Mouse (Mus musculus): ENCODE results near the gene Gm10647.
"Not testable (repeated sequence)": the region's sequence is repeated elsewhere in the genome, so short reads cannot be mapped to it uniquely, and the experiment has no call there.

The Gm10647 gene

GRCm38 (mm10) chr9:66796739-66797138, at the start of gene Gm10647:
TSS of gene Gm10647 (plus strand) at chr9:66797039.
- no peak for DNase-seq

GRCm38 (mm10) chr9:66748390-66748789, 48.4 kb upstream of the Gm10647 start:
- DNase-seq, result no peak

DNA sequence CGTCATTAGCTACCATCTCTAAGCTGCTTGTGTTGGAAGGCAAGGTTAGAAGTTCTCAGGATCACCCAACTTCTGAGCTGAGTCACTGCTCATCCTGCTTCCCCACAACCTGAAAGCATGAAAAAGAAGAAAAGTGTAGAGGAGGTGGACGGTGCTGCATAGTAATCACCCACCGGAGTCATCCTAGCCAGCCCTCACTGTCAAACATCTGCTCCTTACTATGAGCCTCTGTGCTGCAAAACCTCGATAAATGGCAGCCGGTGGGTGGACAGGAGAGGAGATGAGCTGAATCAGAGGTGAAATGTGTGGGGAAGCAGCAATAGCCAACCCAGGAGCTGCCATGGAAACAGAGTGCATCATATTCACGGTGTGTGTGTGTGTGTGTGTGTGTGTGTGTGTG, 44.0 kb upstream of the Gm10647 start:
- no peak for DNase-seq

DNA sequence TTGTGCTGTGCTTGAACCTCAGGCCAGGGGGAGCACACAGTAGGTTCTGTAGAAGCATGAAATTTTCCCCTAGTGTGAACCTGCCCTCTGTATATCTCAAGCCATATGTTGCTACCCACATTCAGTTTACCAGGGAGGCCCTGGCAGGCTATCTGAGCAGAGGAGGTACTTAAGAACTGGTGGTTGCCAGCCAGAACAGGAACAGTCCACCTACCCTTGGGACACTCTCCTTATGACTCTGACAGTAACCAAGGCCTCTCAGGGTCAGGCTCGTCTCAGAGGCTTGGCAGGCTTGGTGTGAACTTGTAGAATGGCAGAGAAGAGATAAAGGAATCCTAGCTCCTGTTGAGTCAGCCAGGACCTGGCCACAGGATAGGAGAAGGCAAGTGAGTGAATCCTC, 35.8 kb upstream of the Gm10647 start:
- no peak for DNase-seq

GRCm38 (mm10) chr9:66768721-66769120, 28.1 kb upstream of the Gm10647 start:
- no peak for DNase-seq

DNA sequence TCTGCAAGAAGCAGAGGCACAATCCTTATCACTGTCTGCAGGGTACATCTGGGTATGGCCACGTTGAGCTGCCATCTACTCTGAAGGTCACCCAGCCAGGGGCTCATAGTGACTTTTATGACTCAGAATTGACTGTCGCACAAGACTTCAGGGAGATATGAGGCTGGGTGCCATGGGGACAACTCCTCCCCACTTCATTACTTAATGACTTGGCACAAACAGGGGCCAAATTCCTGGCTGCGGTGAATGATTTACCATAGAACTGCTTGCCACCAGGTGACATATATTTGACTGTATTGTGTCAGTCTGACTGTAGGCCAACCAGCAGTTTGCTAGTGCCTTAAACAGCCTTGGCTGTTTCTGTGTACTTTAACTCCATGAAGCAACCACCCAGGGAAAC, 27.6 kb upstream of the Gm10647 start:
- DNase-seq, result no peak

GRCm38 (mm10) chr9:66770701-66771100, 26.1 kb upstream of the Gm10647 start:
- DNase-seq, result no peak

DNA sequence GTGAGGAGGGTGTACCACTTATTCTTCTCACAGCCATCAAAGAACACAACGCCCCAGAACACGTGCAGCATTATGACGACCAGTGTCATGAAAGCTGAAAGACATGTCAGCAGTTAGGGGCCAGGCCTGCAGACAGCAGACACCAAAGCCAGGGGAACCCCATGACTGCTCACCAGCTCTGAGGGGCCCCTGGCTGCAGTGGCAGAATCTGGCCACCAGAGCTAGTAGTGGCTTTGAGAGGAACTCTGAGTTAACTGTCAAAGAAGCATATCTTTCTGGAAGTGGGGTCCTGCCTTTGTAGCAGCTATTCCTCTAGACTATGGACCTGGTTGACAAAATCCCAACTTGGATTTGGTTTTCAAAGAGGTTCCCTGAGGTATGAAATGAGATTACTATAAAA, 12.3 kb upstream of the Gm10647 start:
- not testable (repeated sequence) for DNase-seq

DNA sequence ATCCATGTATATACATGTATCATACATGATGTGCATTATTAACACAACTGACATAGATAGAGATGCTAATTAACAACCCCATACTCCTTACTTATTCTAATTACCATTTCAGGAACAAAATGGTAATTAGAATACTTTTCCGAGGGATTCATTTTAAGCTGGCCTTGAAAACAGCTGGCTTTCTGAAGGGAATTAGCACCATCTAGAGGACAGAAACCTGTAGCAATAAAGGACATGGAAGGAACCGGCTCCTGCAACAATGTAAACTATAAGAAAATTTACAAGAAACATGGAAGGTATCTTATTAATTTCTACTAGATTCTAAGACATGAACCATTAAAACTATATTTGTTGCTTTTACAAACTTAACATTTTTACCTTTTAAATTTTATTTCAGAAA, 9.0 kb upstream of the Gm10647 start:
- DNase-seq, result peak; percentile 76

DNA sequence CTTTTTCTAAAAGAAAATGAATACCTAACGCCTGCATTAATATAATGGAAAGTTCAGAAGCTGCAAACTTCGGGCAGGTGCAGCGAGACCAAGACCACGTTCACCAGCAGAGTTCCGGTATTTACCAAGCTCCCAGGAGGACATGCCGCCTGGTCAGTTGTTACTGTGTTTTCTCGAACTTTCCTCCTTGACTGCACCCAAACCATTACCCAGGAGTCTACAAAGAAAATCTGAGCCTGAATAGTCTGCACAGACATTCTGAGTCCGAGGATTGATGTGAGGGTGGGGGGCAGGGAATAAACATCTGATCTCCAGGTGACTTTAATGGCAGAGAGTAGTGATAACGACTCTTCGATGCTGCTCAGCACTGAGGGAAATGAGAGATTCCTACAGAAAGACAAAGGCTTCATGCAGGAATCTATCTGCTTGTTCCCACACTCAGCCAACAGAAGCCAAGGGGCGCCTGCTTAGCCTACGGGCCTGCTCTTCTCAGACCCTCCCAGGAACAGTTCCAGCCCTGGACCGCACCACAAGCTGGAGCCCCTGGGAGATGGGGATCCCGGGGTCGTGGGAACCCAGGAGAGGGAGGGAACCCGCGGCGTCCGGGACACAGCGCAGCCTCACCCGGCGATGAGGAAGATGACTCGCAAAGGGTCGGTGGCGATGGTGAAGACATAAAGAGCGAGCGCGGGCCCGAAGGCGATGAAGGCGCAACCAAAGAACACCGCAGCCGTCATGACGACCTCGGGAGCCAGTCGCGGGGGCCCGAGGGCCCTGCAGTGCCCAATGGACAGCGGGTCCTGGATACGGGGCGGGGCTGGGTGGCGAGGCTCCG, 2.0 kb upstream of the Gm10647 start:
- DNase-seq, result no peak

DNA sequence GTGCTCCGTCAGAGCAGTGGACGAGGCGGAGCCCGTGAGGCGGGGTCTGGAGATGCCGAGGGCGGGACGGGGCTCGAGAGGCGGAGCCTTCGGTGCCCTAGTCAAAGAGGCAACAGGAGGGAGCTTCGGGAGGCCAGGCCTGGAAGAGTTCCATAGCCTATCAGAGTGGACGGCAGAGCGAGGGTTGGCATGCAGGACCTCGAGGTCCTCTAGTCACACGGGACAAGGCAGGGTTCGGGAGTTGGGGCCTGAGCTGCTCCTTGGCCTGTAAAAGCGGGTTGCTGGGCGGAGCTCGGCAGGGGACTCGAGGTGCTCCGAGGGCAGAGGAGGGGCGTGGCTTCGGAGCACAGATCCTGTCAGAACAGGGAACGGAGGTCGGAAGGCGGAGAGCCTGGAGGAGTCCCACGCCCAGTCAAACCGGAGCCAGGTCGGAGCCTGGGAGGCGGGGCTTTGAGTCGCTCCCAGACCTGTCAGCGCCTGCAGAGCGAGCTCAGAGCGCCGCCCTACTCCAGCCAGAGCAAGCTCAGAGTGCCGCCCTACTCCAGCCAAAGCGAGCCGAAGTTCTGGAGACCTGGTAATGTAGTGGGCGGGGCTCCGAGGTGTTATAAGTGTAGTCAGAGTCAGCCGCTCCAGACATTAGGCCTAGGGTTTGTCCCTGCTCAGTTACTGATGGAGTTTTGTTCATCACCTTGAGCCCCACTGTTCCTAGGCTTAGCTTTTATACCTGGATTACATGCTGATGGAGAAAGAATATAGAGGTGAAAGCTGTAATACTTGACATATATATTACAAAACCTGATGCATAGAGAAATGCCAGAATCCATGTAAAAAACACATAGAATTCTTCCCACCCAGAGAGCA, 1.1 kb upstream of the Gm10647 start, which contains the start of gene Aph1b:
Gene Aph1b (minus strand): TSS at position 27 of the 861 bp plus-strand sequence.
- peak; percentile 98 for DNase-seq

DNA sequence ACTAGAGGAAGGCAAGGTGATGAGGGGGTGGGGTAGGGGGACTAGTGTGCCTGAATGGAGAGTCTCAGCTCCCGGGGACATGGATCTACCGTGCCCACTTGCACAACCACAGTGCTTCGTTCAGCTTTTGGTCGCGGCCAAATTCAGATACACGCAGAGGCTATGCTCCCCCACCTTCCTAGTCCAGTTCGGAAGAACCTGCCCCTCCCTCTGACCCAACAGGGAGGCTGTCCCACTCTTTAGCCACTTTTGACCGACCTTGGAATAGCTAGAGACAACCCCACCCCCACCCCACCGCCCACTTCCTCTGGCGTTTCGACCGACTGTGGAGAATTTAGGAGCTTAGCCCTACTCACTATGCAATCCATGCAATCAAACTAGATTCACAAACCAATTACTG, 5.1 kb downstream of the Gm10647 start:
- DNase-seq, result no peak

GRCm38 (mm10) chr9:66805951-66806350, 9.1 kb downstream of the Gm10647 start:
- peak; percentile 47 for DNase-seq

DNA sequence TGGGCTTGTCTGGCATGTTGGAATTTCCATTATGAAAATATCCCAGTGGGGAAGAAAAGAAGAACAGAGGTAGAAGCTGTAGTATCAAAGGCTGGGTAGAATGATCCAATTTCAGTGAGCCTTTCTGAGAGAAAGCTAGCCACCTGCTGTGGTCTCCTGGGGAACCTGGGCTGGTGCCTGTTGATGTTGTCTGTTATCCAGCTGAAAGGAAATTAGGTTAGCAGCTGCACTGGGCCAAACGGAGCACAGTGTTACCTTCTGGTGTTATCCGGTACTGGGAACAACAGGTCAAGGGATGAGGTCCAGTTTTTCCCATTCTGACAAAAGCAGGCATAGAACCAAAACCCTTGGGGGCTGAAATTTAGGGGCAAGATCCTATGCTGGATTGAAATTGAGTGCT, 16.6 kb downstream of the Gm10647 start:
- DNase-seq, result peak; percentile 42

DNA sequence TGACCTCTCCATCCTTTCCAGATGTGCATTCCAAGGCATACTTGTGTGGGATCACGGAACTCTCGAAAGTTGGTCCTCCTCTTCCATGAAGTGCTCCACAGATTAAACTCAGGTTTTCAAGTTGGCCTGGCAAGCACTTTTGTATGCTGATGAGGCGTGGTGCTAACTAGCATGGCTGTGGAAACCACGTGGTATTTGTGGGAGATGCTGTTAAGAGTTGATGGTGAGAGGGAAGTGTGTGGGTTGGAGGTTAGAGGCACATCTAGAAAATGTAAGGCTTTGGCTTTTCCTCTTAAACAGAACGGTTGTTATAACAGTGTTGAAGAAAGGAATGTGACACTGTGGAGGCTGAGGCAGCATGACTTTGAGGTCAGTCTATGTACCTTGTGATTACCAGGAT, 24.2 kb downstream of the Gm10647 start:
- DNase-seq, result no peak

DNA sequence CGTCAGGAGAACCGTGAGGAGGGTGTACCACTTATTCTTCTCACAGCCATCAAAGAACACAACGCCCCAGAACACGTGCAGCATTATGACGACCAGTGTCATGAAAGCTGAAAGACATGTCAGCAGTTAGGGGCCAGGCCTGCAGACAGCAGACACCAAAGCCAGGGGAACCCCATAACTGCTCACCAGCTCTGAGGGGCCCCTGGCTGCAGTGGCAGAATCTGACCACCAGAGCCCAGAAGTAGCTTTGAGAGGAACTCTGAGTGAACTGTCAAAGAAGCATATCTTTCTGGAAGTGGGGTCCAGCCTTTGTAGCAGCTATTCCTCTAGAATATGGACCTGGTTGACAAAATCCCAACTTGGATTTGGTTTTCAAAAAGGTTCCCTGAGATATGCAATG, 25.4 kb downstream of the Gm10647 start:
- not testable (repeated sequence) for DNase-seq

DNA sequence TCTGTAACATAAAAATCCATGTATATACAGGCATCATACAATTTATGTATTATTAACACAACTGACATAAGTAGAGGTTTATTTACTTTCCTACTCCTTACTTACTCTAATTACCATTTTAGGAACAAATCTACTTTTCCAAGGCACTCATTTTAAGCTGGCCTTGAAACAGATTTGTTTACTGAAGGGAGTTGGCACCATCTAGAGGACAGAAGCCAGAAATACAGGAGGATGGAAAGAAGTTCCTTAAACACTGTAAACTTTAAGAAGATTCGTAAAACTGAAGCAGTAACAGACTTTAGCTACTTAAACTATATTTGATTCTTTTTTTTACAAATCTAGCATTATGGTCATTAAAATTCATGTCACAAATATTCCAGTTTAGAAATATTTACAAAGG, 29.2 kb downstream of the Gm10647 start:
- peak; percentile 74 for DNase-seq

- no peak for DNase-seq
Observed at GRCm38 (mm10) chr9:66832366-66832908, 35.6 kb downstream of the Gm10647 start.

DNA sequence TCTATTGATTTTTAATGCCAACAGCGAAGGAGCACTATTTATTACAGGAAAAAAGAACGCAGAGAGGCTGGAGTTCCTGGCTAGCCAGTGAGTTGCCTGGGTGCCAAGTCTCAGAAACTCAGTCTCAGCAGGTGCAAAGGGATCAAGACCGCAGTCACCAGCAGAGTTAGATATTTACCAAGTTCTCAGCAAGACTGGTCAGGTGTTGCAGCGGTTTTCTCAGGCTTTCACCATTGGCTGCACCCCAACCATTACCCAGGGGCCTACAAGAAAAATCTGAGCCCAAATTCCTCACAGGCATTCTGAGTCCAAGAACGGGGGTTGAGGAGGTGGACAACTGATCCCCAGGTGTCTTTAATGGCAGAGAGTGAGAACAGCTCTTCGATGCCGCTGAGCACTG, 37.0 kb downstream of the Gm10647 start:
- DNase-seq, result peak; percentile 7

GRCm38 (mm10) chr9:66834318-66835096, 37.7 kb downstream of the Gm10647 start, which contains the start of gene Aph1c:
TSS of gene Aph1c (minus strand) at chr9:66834726.
- peak; percentile 99 for DNase-seq

- no peak for DNase-seq
Observed at GRCm38 (mm10) chr9:66835097-66835480, 38.2 kb downstream of the Gm10647 start.

- no peak for DNase-seq
Observed at GRCm38 (mm10) chr9:66846822-66847221, 50.0 kb downstream of the Gm10647 start.
